Mouse (Mus musculus): ENCODE results near the gene Mapkap1. TPM values are rescaled to one million over a fixed set of nuclear protein-coding genes. Genes with fewer than 3 reads are reported as not detected.

The Mapkap1 gene
- polyA plus RNA-seq, 1 experiment from 2014 or later, result 30.9 TPM

DNA sequence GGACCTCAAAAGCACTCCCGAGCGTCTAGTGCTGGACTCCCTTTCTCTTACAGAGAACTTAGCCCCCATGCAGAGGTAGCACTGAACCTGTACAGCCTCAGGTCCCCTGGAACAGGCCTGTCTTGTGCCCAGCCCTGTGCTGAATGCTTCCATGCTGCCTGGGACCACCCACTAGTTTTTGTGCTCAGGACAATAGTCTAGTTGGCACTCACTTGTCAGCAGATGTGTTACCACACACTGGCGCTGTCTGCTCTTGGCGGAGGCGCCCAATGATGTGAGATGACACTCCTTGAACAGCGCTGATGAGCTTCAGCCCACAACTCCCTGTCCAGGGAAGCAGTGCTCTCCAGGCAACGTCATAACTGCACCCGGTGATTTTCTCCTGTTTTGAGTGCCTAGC, 182.0 kb downstream of the Mapkap1 start:
- Histone ChIP-seq H3K36me3 (replicated peaks) (peaks cover 9% of the 10 kb centered on the region), H3K4me1 (replicated peaks) (no peaks in the 10 kb centered on the region), H3K27ac (replicated peaks) (no peak overlapping the region), H3K4me2 (no peak overlapping the region), H3K9ac (no peak overlapping the region), H3K27me3 (no peaks in the 10 kb centered on the region), H3K9me3 (replicated peaks) (no peaks in the 10 kb centered on the region), H3K4me3 (replicated peaks) (no peak overlapping the region)
- WGBS (ENCODE audit: insufficient replicate concordance), result 81% methylated on average over 8 of the region's 8 CpGs
- no peak for ATAC-seq (ENCODE audit: insufficient read depth)

DNA sequence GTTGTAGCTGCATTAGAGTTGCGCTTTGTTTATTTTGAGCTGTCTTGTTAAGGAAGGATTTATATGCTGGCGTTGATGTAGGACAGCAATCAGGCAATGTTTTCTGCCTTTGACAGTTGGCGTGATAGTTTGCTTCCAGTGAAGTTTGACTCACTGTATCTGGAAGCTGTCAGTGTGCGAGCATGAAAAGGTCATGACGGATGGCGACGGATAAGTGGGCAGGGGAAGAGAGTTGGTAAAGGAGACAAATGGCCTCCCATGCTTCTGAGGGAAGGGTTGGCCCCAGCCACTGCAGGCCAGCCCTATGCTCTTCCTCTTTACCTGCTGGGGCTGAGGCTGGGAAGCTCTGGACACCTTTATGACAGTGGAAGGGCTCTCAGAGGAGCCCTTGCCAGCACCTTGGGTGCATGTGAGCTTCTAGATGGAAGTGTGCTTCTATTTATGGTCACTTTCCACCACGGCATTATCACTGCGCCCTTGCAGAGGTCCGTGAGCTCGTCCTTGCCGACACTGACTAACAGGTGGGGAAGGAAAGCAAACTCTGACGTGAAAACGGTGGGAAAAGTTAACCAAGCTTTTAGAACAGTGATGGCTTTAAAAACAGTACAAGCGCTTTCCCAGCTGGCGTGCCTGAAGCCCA, 185.3 kb downstream of the Mapkap1 start:
- no peaks in the 10 kb centered on the region for H3K27me3 ChIP-seq
- H3K27ac ChIP-seq (replicated peaks), result no peak overlapping the region
- H3K36me3 ChIP-seq (replicated peaks), result no peaks in the 10 kb centered on the region
- WGBS (ENCODE audit: insufficient replicate concordance), result 77% methylated on average over 16 of the region's 16 CpGs
- no peak overlapping the region for H3K4me3 ChIP-seq (replicated peaks)
- H3K9me3 ChIP-seq (replicated peaks), result no peaks in the 10 kb centered on the region
- H3K9ac ChIP-seq, result no peak overlapping the region
- no peak overlapping the region for H3K4me2 ChIP-seq
- H3K4me1 ChIP-seq (replicated peaks), result no peaks in the 10 kb centered on the region
- ATAC-seq (ENCODE audit: insufficient read depth), result no peak

DNA sequence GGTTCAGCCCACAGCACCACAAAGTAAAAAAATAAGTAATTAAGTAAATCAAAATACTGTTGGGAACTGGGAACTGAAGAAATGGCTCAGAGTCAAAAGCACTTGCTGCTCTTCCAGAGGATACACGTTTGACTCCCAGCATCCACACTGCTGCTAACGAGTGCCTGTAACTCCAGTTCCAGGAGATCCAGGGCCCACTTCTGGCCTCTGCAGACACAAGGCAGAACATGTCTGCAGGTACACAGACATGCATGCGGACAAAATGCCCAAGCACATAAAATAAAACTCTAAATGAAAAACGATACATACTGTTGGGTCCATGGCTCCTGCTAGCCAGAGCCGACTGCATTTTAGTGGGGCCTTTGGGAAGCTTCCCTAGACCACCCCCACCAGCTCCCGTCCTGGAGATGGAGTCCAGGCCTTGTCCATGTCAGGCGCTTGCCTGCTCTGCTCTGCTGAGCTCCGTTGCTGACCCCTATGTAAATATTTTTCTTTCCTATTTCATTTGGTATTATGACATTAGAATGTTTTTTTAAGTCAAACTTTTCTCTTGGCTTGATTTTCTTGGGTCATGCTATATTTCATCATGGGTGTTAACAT, 185.9 kb downstream of the Mapkap1 start:
- no peak overlapping the region for H3K9ac ChIP-seq
- no peak overlapping the region for H3K27ac ChIP-seq (replicated peaks)
- WGBS (ENCODE audit: insufficient replicate concordance), result 68% methylated on average over 8 of the region's 8 CpGs

DNA sequence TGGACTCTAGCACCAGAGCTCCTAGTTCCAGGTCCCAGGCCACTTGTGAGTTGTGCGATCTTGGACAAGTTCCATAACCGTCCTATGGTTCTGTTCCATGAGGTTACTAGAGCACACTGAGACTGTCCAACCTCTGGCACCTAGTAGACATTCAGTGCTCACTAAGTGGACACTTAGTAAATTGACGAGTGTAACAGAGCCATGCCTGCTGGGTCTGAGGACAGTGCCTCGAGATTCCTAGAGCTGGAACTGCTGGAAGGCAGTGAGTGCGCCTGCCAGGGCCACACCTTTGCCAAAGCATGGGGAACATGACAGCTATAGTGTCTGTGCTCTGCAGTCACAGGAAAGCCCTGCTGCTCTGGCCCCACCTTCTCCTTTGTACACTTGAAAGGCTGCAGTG, 187.4 kb downstream of the Mapkap1 start:
- 69% methylated on average over 5 of the region's 5 CpGs for WGBS (ENCODE audit: insufficient replicate concordance)
- no peaks in the 10 kb centered on the region for H3K36me3 ChIP-seq (replicated peaks)
- H3K9ac ChIP-seq, result no peak overlapping the region
- ATAC-seq (ENCODE audit: insufficient read depth), result no peak
- no peak overlapping the region for H3K27ac ChIP-seq (replicated peaks)
- no peaks in the 10 kb centered on the region for H3K27me3 ChIP-seq
- H3K4me3 ChIP-seq (replicated peaks), result no peak overlapping the region
- H3K9me3 ChIP-seq (replicated peaks), result no peaks in the 10 kb centered on the region
- no peaks in the 10 kb centered on the region for H3K4me1 ChIP-seq (replicated peaks)
- H3K4me2 ChIP-seq, result no peak overlapping the region

More for the DNA sequence above, 185.9 kb downstream of the Mapkap1 start:
- H3K4me1 ChIP-seq (replicated peaks), result no peaks in the 10 kb centered on the region
- H3K4me3 ChIP-seq (replicated peaks), result no peak overlapping the region
- ATAC-seq (ENCODE audit: insufficient read depth), result no peak
- no peak overlapping the region for H3K4me2 ChIP-seq
- no peaks in the 10 kb centered on the region for H3K36me3 ChIP-seq (replicated peaks)
- no peaks in the 10 kb centered on the region for H3K27me3 ChIP-seq
- H3K9me3 ChIP-seq (replicated peaks), result no peaks in the 10 kb centered on the region

DNA sequence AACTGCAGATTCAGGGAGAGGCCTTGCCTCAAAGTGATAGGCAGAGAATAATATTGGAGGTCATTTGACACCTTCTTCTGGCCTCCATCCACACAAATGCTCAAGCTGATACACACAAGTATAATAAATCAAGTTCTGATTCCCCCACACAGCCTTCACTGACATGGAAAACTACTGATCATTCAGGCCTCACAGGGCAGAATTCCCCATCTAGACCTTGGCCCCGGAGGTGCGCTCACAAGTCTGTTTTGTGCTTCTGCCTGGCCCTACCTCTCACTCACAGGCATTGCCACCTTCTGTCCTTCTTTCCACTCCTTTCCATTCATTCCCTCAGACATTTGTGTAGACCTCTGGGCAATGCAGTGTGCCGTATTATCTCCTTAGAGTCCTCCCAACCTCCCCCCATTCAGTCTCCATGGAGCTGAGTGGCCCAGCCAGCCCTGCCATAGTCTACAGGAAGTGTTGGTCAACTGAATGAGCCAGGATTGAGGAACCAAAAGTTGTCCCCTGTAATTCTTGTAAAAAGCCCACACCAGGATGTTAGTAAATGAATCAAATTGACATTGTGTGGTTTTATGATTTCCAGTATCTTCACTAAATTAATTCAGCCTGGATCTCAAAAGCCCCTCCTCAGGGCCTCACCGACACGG, 193.2 kb downstream of the Mapkap1 start:
- Histone ChIP-seq H3K27me3 (no peaks in the 10 kb centered on the region), H3K9me3 (replicated peaks) (no peaks in the 10 kb centered on the region), H3K36me3 (replicated peaks) (peaks cover 6% of the 10 kb centered on the region), H3K27ac (replicated peaks) (no peak overlapping the region), H3K4me2 (no peak overlapping the region), H3K4me1 (replicated peaks) (no peaks in the 10 kb centered on the region), H3K4me3 (replicated peaks) (no peak overlapping the region), H3K9ac (no peak overlapping the region)
- WGBS (ENCODE audit: insufficient replicate concordance), result 65% methylated on average over 5 of the region's 5 CpGs
- no peak for ATAC-seq (ENCODE audit: insufficient read depth)

DNA sequence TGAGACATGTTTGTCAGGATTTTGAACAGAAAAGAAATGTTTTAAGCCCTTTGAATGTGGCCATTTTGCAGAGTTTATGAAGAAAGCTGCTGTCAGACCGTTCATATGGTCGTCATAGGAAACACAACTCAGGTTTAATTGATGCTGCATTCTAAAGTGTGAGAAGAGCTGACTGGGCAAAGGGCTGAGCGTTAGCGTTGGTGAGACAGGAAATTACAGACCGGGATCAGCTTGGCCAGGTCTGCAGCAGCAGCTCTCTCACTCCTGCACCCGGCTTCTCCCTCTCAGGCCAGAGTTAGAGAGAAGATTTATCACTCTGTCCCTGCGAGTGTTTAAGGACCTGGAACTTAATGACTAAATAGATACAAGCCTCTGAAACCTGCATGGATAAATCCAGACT, 194.2 kb downstream of the Mapkap1 start:
- Histone ChIP-seq H3K36me3 (replicated peaks) (peaks cover 6% of the 10 kb centered on the region), H3K4me3 (replicated peaks) (no peak overlapping the region), H3K9ac (no peak overlapping the region), H3K4me2 (no peak overlapping the region), H3K4me1 (replicated peaks) (no peaks in the 10 kb centered on the region), H3K27me3 (no peaks in the 10 kb centered on the region), H3K9me3 (replicated peaks) (no peaks in the 10 kb centered on the region), H3K27ac (replicated peaks) (no peak overlapping the region)
- WGBS (ENCODE audit: insufficient replicate concordance), result 34% methylated on average over 7 of the region's 7 CpGs
- no peak for ATAC-seq (ENCODE audit: insufficient read depth)

DNA sequence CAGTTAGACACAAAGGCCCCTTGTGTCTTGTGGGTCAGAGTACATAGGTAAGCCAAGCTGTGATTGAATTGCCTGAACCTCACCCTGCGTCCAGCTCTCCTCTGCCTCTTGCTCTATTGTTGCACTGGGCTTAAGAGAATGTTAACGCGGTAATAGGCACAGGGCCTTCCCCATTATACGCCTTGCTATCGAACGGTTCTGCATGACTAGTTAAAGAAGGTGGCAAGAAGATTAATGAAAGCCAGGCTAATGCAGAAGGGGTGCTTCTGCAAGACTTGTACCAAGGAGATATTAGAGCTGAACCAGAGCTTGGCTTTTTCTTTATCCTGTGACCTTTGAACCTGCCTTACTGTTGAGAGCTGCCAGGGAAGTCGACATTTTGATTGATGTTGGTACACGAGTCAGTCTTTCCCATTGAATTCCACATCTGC, 195.6 kb downstream of the Mapkap1 start:
- no peak for ATAC-seq (ENCODE audit: insufficient read depth)
- Histone ChIP-seq H3K9ac (no peak overlapping the region), H3K4me1 (replicated peaks) (no peaks in the 10 kb centered on the region), H3K4me2 (no peak overlapping the region), H3K27me3 (no peaks in the 10 kb centered on the region), H3K9me3 (replicated peaks) (no peaks in the 10 kb centered on the region), H3K4me3 (replicated peaks) (no peak overlapping the region), H3K36me3 (replicated peaks) (peaks cover 6% of the 10 kb centered on the region), H3K27ac (replicated peaks) (no peak overlapping the region)
- 74% methylated on average over 8 of the region's 8 CpGs for WGBS (ENCODE audit: insufficient replicate concordance)

DNA sequence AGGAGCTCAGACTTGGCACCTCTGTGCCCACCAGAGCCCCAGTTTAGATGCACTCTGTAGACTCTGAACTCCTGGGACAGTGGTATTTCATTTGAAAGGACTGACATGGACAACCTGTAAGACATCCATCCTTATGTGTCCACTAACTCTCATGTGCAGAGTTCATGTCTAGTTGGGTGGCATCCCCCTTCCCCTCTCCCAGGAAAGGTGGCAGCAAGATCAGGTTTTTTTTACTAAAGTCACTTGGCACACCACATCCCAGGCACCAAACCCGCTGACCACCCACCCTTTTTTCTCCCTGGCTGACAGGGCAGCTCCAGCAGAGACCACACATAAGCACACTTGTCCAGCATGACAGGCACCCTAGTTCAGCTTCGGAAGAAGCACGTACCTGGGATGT, 196.3 kb downstream of the Mapkap1 start:
- peaks cover 6% of the 10 kb centered on the region for H3K36me3 ChIP-seq (replicated peaks)
- no peak for ATAC-seq (ENCODE audit: insufficient read depth)
- H3K4me2 ChIP-seq, result no peak overlapping the region
- H3K27ac ChIP-seq (replicated peaks), result no peak overlapping the region
- WGBS (ENCODE audit: insufficient replicate concordance), result 80% methylated on average over 3 of the region's 3 CpGs
- H3K9ac ChIP-seq, result no peak overlapping the region
- H3K27me3 ChIP-seq, result no peaks in the 10 kb centered on the region
- no peaks in the 10 kb centered on the region for H3K9me3 ChIP-seq (replicated peaks)
- no peak overlapping the region for H3K4me3 ChIP-seq (replicated peaks)
- H3K4me1 ChIP-seq (replicated peaks), result no peaks in the 10 kb centered on the region

DNA sequence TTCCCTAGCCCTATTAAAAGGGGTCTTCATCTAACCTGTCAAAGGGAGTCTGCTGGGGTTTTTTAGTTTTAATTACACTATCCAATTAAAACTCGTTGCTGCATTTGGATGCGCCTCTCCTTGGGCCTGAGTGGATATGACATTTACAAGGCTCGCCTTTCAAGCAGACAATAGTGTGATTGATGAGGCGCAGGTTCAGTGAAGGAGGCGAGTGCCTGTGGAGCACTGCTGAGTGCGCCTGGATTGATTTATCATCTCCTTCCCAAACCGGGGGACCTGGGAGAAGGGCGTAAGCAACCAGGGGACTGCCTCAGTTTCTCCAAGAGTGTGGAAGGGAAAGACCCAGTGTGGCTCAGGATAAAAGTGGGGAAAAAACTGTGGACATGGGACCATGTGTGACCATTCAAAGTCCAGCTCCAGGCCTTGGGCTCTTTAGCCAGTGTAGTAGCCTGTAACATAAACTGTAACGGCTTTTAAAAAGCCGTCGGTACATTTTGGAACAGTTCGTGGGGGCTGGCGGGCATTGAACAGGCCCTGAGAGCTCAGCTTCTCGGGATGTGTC, 197.2 kb downstream of the Mapkap1 start:
- WGBS (ENCODE audit: insufficient replicate concordance), result 73% methylated on average over 14 of the region's 14 CpGs
- ATAC-seq (ENCODE audit: insufficient read depth), result no peak
- no peak overlapping the region for H3K9ac ChIP-seq
- no peaks in the 10 kb centered on the region for H3K4me1 ChIP-seq (replicated peaks)
- H3K4me3 ChIP-seq (replicated peaks), result no peak overlapping the region
- H3K36me3 ChIP-seq (replicated peaks), result peaks cover 6% of the 10 kb centered on the region
- H3K27me3 ChIP-seq, result no peaks in the 10 kb centered on the region
- H3K27ac ChIP-seq (replicated peaks), result no peak overlapping the region
- no peak overlapping the region for H3K4me2 ChIP-seq
- H3K9me3 ChIP-seq (replicated peaks), result no peaks in the 10 kb centered on the region

DNA sequence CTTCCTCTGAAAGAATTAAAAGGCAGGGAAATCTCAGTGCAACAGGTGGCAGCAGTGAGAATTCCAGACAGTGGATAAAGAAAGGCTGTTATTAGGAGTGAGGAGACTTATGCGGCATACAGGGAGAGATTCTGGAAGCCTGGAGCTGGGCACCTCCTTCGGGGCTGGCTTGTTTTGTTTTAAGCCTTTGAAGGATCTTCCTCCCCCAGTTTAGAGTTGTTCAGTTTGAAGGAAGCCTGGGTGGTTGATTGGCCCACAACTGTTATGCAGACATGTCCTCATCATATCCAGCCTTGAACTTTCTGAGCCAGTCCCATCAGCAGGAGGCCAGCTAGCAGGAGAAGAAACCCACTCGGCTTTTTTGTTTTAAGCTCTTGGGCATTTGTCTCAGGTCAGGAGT, 198.5 kb downstream of the Mapkap1 start:
- Histone ChIP-seq H3K36me3 (replicated peaks) (no peaks in the 10 kb centered on the region; the same call in 1 of the 2 replicates), H3K9me3 (replicated peaks) (no peaks in the 10 kb centered on the region), H3K27ac (replicated peaks) (no peak overlapping the region), H3K27me3 (no peaks in the 10 kb centered on the region), H3K4me3 (replicated peaks) (no peak overlapping the region), H3K4me2 (no peak overlapping the region), H3K4me1 (replicated peaks) (no peaks in the 10 kb centered on the region), H3K9ac (no peak overlapping the region)
- no peak for ATAC-seq (ENCODE audit: insufficient read depth)
- WGBS (ENCODE audit: insufficient replicate concordance), result 67% methylated on average over 3 of the region's 3 CpGs

DNA sequence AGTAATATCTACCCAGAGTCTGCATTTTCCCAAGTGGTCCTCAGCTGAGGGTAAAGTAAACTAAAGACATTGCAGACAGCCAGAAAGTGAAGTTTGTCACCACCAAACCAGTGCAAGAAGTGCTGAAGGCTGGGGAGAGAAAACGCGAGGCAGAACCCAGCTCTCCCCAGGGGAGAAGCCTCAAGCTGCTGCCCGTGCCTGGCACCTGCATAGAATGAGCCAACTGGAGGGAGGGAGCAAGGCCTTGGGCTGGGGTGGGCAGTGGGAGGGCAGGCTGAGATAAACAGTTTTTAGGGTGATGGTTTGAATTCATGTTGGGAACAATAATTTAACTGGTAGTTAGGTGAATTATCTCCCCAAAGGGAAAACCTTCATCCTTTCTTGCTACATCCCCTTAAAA, 202.3 kb downstream of the Mapkap1 start:
- H3K9me3 ChIP-seq (replicated peaks), result no peaks in the 10 kb centered on the region
- no peaks in the 10 kb centered on the region for H3K36me3 ChIP-seq (replicated peaks)
- no peak overlapping the region for H3K4me3 ChIP-seq (replicated peaks)
- 64% methylated on average over 3 of the region's 3 CpGs for WGBS (ENCODE audit: insufficient replicate concordance)
- no peak overlapping the region for H3K4me2 ChIP-seq
- H3K4me1 ChIP-seq (replicated peaks), result no peaks in the 10 kb centered on the region
- ATAC-seq (ENCODE audit: insufficient read depth), result no peak
- H3K9ac ChIP-seq, result no peak overlapping the region
- H3K27ac ChIP-seq (replicated peaks), result no peak overlapping the region
- H3K27me3 ChIP-seq, result no peaks in the 10 kb centered on the region
